Mouse (Mus musculus): ENCODE data around the gene Gart. TPM values are rescaled to one million over a fixed set of nuclear protein-coding genes. Genes with fewer than 3 reads are reported as not detected.
"Not testable (repeated sequence)": the region's sequence is repeated elsewhere in the genome, so short reads cannot be mapped to it uniquely, and the experiment has no call there.

The Gart gene
- polyA plus RNA-seq, 1 experiment from 2014 or later: 64.2 TPM

DNA sequence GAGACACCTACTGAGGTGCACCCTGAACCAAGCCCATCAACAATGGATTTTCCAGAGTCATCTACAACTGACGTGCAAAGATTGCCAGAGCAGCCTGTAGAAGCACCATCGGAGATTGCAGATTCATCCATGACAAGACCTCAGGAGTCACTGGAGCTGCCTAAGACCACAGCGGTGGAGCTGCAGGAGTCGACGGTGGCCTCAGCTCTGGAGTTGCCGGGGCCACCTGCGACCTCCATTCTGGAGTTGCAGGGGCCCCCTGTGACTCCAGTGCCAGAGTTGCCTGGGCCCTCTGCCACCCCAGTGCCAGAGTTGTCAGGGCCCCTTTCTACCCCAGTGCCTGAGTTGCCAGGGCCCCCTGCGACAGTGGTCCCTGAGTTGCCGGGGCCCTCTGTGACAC is 8.5 kb upstream of the Gart start:
- no peak overlapping the region for H3K4me3 ChIP-seq (replicated peaks; ENCODE audit: low read depth, low read length)
- H3K9me3 ChIP-seq (ENCODE audit: control insufficient read depth, low read length): no peaks in the 10 kb centered on the region
- DNase-seq (no peak), ATAC-seq (ENCODE audit: low FRiP score, low TSS enrichment) (no peak)
- WGBS: 98% methylated on average over 9 of the region's 9 CpGs
- no peaks in the 10 kb centered on the region for H3K4me1 ChIP-seq (ENCODE audit: control insufficient read depth, insufficient read depth, low read length)
- H3K27me3 ChIP-seq (ENCODE audit: control insufficient read depth, insufficient read depth, low read length): no peaks in the 10 kb centered on the region
- H3K27ac ChIP-seq (replicated peaks; ENCODE audit: low read depth, low read length): no peak overlapping the region
- H3K9ac ChIP-seq (replicated peaks; ENCODE audit: low read length): no peak overlapping the region
- H3K4me2 ChIP-seq (ENCODE audit: low read length): no peak overlapping the region
- peaks cover 82% of the 10 kb centered on the region for H3K36me3 ChIP-seq (ENCODE audit: control insufficient read depth, insufficient read depth, low read length)

DNA sequence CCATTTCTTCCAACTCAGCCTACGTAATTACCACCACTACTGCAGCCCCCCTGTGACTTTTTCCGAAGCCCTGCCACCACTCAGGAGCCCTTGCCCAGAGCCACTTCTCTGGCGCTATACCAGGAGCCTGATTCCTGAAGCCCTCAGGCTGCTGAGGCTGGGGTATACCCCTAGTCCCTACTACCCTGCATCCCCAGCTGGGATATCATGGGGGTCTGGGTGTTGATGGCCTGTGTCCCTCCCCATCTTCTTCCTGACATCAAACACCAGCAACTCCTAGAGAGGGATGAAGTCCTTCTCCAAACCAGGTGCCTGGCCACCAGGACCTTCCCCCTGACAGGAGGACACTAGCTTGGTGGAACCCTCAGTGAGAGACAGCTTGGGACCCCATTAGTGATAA is 5.4 kb upstream of the Gart start:
- DNase-seq: no peak
- no peaks in the 10 kb centered on the region for H3K9me3 ChIP-seq (ENCODE audit: control insufficient read depth, low read length)
- H3K4me2 ChIP-seq (ENCODE audit: low read length): no peak overlapping the region
- no peak overlapping the region for H3K27ac ChIP-seq (replicated peaks; ENCODE audit: low read depth, low read length)
- peaks cover 51% of the 10 kb centered on the region for H3K36me3 ChIP-seq (ENCODE audit: control insufficient read depth, insufficient read depth, low read length)
- H3K4me1 ChIP-seq (ENCODE audit: control insufficient read depth, insufficient read depth, low read length): peaks cover 12% of the 10 kb centered on the region
- no peak for ATAC-seq (ENCODE audit: low FRiP score, low TSS enrichment)
- H3K4me3 ChIP-seq (replicated peaks; ENCODE audit: low read depth, low read length): no peak overlapping the region
- H3K27me3 ChIP-seq (ENCODE audit: control insufficient read depth, insufficient read depth, low read length): no peaks in the 10 kb centered on the region
- no peak overlapping the region for H3K9ac ChIP-seq (replicated peaks; ENCODE audit: low read length)
- 95% methylated on average over 3 of the region's 3 CpGs for whole genome bisulfite sequencing

GRCm38 (mm10) chr16:91649781-91650180 is 3.0 kb upstream of the Gart start:
- no peak for ATAC-seq (ENCODE audit: low FRiP score, low TSS enrichment)

GRCm38 (mm10) chr16:91649246-91649645 is 2.5 kb upstream of the Gart start:
- Histone ChIP-seq H3K27me3 (ENCODE audit: control insufficient read depth, insufficient read depth, low read length) (no peaks in the 10 kb centered on the region), H3K9ac (replicated peaks; ENCODE audit: low read length) (no peak overlapping the region; the same call in 1 of the 2 replicates)
- WGBS: 54% methylated on average over 3 of the region's 3 CpGs

More at GRCm38 (mm10) chr16:91649781-91650180, 3.0 kb upstream of the Gart start:
- Histone ChIP-seq H3K4me3 (replicated peaks; ENCODE audit: low read depth, low read length) (no peak overlapping the region; the same call in 1 of the 2 replicates), H3K27ac (replicated peaks; ENCODE audit: low read depth, low read length) (no peak overlapping the region), H3K9me3 (ENCODE audit: control insufficient read depth, low read length) (no peaks in the 10 kb centered on the region), H3K4me1 (ENCODE audit: control insufficient read depth, insufficient read depth, low read length) (peaks cover 17% of the 10 kb centered on the region), H3K4me2 (ENCODE audit: low read length) (peak overlapping the region; percentile 34), H3K9ac (replicated peaks; ENCODE audit: low read length) (no peak overlapping the region), H3K27me3 (ENCODE audit: control insufficient read depth, insufficient read depth, low read length) (no peaks in the 10 kb centered on the region), H3K36me3 (ENCODE audit: control insufficient read depth, insufficient read depth, low read length) (peaks cover 27% of the 10 kb centered on the region)
- no peak for DNase-seq

DNA sequence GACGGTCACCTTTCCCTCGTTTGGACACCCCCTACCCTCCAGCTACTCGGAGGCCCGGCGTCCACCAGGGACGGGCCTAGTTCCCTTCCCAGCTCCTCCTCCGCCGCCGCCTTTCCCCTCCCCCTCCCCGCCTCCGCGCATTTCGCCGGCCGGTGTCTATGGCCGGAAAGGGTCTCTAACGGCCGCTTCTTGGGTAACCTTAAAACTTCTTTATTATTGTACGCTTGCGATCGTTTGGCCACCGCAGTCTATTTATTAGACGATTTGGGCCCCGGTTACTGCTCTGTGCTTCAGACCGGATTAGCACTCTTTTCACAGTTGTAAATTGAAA is 1.4 kb upstream of the Gart start:
- H3K4me3 ChIP-seq (replicated peaks; ENCODE audit: low read depth, low read length): peak overlapping the region; percentile 61
- ATAC-seq (ENCODE audit: low FRiP score, low TSS enrichment): peak; percentile 65
- under 1% methylated on average over 25 of the region's 25 CpGs for WGBS
- H3K9me3 ChIP-seq (ENCODE audit: control insufficient read depth, low read length): no peaks in the 10 kb centered on the region
- H3K27me3 ChIP-seq (ENCODE audit: control insufficient read depth, insufficient read depth, low read length): no peaks in the 10 kb centered on the region
- H3K27ac ChIP-seq (replicated peaks; ENCODE audit: low read depth, low read length): peak overlapping the region; percentile 96
- H3K9ac ChIP-seq (replicated peaks; ENCODE audit: low read length): peak overlapping the region; percentile 84
- DNase-seq: peak; percentile 77
- peaks cover 14% of the 10 kb centered on the region for H3K36me3 ChIP-seq (ENCODE audit: control insufficient read depth, insufficient read depth, low read length)
- peaks cover 17% of the 10 kb centered on the region for H3K4me1 ChIP-seq (ENCODE audit: control insufficient read depth, insufficient read depth, low read length)
- H3K4me2 ChIP-seq (ENCODE audit: low read length): peak overlapping the region; percentile 73

More at GRCm38 (mm10) chr16:91649246-91649645, 2.5 kb upstream of the Gart start:
- Histone ChIP-seq H3K4me3 (replicated peaks; ENCODE audit: low read depth, low read length) (peak overlapping the region; percentile 61), H3K36me3 (ENCODE audit: control insufficient read depth, insufficient read depth, low read length) (peaks cover 22% of the 10 kb centered on the region), H3K27ac (replicated peaks; ENCODE audit: low read depth, low read length) (no peak overlapping the region), H3K4me1 (ENCODE audit: control insufficient read depth, insufficient read depth, low read length) (peaks cover 17% of the 10 kb centered on the region), H3K9me3 (ENCODE audit: control insufficient read depth, low read length) (no peaks in the 10 kb centered on the region), H3K4me2 (ENCODE audit: low read length) (peak overlapping the region; percentile 73)
- no peak for DNase-seq
- no peak for ATAC-seq (ENCODE audit: low FRiP score, low TSS enrichment)

DNA sequence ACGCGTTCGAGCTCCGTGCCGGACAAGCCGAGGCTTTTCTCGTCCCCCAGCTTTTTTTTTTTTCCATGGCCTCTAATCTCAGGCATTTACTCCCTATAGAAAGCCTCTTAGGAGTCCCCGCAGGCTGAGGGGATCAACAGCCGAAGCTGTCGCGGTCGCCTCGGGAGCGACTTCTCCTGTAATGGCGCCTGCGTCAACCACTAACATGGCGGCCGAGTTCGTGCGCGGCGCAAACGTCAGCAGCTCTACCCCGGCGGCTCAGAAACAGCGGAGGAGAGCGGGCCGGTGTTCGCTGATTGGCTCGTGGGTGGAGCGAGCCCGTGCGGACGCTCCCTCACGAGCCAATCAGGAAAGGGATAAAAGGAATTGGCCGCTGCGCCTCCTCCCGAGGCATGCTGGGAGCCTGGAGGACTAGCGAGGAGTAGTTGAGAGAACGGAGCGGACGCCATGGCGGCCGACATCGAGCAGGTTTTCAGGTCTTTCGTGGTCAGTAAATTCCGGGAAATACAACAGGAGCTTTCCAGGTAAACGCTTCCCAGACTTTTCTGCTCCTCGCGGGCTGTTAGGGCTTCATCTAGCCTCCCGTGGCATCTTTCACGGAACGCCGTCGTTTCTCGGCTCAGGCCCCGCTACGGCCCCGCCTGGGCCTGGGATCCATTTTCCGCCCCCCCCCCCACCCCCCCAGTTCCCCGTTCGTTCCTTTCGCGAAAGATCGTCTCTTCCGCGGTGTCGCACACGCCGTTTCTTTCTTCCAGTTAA is 888 bp upstream of the Gart start, which contains the start of gene Son:
Gene Son, plus strand, starts transcription at position 46 of the 759 bp plus-strand sequence.
- ATAC-seq (ENCODE audit: low FRiP score, low TSS enrichment) (peak; percentile 97), DNase-seq (peak; percentile 98)
- no peaks in the 10 kb centered on the region for H3K27me3 ChIP-seq (ENCODE audit: control insufficient read depth, insufficient read depth, low read length)
- peak within 1 kb of the TSS; percentile 61 for H3K4me3 ChIP-seq (replicated peaks; ENCODE audit: low read depth, low read length)
- no peaks in the 10 kb centered on the region for H3K9me3 ChIP-seq (ENCODE audit: control insufficient read depth, low read length)
- H3K4me2 ChIP-seq (ENCODE audit: low read length): peak within 1 kb of the TSS; percentile 98
- peaks cover 15% of the 10 kb centered on the region for H3K36me3 ChIP-seq (ENCODE audit: control insufficient read depth, insufficient read depth, low read length)
- H3K4me1 ChIP-seq (ENCODE audit: control insufficient read depth, insufficient read depth, low read length): peaks cover 17% of the 10 kb centered on the region
- H3K27ac ChIP-seq (replicated peaks; ENCODE audit: low read depth, low read length): peak within 1 kb of the TSS; percentile 97
- 0% methylated on average over 70 of the region's 70 CpGs for WGBS
- H3K9ac ChIP-seq (replicated peaks; ENCODE audit: low read length): peak within 1 kb of the TSS; percentile 84

- H3K27ac ChIP-seq (replicated peaks; ENCODE audit: low read depth, low read length): 0 out of 2 replicates have a peak overlapping the region, but pooled peaks have one; percentile 32
- peaks cover 18% of the 10 kb centered on the region for H3K36me3 ChIP-seq (ENCODE audit: control insufficient read depth, insufficient read depth, low read length)
- H3K4me3 ChIP-seq (replicated peaks; ENCODE audit: low read depth, low read length): peak overlapping the region; percentile 61
- peak overlapping the region; percentile 98 for H3K4me2 ChIP-seq (ENCODE audit: low read length)
- ATAC-seq (ENCODE audit: low FRiP score, low TSS enrichment) (no peak), DNase-seq (peak; percentile 33)
- WGBS: under 1% methylated on average over 11 of the region's 11 CpGs
- peaks cover 17% of the 10 kb centered on the region for H3K4me1 ChIP-seq (ENCODE audit: control insufficient read depth, insufficient read depth, low read length)
- H3K27me3 ChIP-seq (ENCODE audit: control insufficient read depth, insufficient read depth, low read length): no peaks in the 10 kb centered on the region
- peak overlapping the region; percentile 76 for H3K9ac ChIP-seq (replicated peaks; ENCODE audit: low read length)
- no peaks in the 10 kb centered on the region for H3K9me3 ChIP-seq (ENCODE audit: control insufficient read depth, low read length)
These were observed 653 bp downstream of the Gart start for GRCm38 (mm10) chr16:91645995-91646602.

DNA sequence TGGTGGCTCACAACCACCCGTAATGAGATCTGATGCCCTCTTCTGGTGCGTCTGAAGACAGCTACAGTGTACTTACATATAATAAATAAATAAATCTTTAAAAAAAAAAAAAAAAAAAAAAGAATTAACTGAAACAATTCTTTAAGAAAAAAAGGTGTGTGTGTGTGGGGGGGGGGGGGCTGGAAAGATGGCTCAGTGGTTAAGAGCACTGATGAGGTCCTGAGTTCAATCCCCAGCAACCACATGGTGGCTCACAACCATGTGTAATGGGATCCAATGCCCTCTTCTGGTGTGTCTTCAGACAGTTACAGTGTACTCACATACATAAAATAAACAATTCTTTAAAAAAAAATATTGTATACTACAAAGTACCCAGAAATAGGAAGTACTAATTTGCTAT is 1.3 kb downstream of the Gart start:
- no CpG with 5 or more reads among the region's 2 CpGs for WGBS
- H3K9ac ChIP-seq (replicated peaks; ENCODE audit: low read length): not testable (repeated sequence)

More for the DNA sequence above, 1.3 kb downstream of the Gart start:
- DNase-seq; H3K27ac ChIP-seq (replicated peaks; ENCODE audit: low read depth, low read length); H3K4me3 ChIP-seq (replicated peaks; ENCODE audit: low read depth, low read length); H3K27me3 ChIP-seq (ENCODE audit: control insufficient read depth, insufficient read depth, low read length); H3K9me3 ChIP-seq (ENCODE audit: control insufficient read depth, low read length); ATAC-seq (ENCODE audit: low FRiP score, low TSS enrichment); H3K4me2 ChIP-seq (ENCODE audit: low read length): not testable (repeated sequence)
- Histone ChIP-seq H3K4me1 (ENCODE audit: control insufficient read depth, insufficient read depth, low read length) (peaks cover 17% of the 10 kb centered on the region), H3K36me3 (ENCODE audit: control insufficient read depth, insufficient read depth, low read length) (peaks cover 23% of the 10 kb centered on the region)
